Mouse (Mus musculus) frontal cortex, postnatal 36 days (tissue): ENCODE results near the gene Cldn9.
A peak's percentile ranks its signal among the peaks of the same experiment; 100 is the strongest.

Experiments used
- DNase-seq, 2 experiments: peaks; one replicate each; pipeline ENCODE4 v3.0.0; 2022; ENCODE audit warnings: low spot score in 2 of 2

Gene Cldn9

DNA sequence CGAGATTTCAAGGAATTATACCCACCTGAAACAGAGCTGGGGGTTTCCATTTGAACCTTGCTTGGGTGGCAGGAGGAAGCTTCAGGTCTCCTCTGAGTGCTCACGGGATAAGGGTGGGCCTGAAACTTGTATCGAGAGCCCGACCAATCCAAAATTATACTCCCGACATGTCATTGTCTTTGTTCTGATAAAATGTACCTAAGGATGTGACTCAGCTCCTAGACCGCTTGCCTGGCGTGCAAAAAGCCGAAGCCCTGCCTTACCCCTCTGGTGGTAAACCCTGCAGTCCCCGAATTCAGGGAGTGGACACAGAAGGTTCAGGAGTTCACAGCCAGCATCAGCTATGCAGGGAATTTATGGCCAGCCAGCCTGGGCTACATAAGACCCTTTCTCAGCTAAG is 3.5 kb downstream of the Cldn9 start:
- no peak for DNase-seq

DNA sequence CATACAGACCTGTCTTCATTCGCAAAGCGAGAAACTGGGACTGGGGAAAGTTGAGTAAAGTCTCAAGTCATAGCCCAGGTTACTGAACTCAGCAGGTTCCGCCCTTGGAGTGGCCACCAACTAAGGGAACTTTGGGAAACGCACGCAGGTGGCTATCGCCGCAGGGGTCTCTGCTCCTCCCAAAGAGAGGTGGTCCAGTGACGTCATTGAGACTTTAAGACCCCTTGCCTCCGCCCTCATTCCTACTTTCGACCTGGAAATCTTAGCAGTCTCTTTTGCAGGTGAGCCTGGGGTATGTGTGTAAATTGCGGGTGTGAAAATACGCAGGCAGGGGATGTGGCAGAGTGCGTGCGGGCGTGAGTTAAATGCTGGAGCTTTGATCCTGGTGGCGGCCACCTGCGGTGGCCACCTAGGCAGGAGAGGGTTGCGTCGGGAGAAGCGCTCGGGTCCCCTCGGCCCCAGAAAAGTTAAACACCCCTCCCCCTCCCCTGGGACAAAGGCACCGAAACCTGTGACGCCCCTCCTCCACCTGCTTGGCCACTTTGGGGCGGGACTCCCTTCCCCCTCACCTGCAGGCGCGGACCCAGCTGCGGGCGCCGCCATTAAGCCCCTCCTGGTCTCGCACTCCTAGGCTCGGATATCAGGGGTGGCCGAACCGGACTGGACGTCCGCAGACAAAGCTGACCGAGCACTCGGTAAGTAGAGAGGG is 4.5 kb downstream of the Cldn9 start, which contains the start of gene Cldn6:
Gene Cldn6 (plus strand): TSS at position 123 of the 709 bp plus-strand sequence.
- DNase-seq, result no peak

DNA sequence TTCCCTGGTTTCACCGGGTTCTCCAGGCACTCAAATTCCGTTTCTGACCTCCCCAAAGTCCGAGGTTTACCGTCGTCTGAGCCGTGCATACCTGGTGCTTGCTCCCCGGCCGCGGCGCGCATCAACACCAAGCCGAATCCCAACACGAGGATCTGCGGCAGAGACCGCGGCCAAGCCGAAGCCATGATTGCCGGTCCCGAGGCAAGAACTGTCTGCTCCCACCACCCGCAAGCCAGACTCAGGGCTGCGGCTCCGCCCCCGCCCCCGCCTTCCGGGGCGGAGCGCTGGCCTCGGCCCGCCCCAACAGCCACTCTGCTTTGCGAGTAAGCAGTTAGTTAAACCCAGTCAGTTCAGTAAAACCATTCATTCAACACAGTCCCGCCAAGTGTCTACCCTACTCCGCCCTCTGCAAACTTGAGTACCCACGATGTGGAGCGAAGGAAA is 6.6 kb downstream of the Cldn9 start, which contains the start of gene Tnfrsf12a:
Gene Tnfrsf12a (minus strand): TSS at position 233 of the 444 bp plus-strand sequence.
- DNase-seq, result peak; percentile 70 to 71

DNA sequence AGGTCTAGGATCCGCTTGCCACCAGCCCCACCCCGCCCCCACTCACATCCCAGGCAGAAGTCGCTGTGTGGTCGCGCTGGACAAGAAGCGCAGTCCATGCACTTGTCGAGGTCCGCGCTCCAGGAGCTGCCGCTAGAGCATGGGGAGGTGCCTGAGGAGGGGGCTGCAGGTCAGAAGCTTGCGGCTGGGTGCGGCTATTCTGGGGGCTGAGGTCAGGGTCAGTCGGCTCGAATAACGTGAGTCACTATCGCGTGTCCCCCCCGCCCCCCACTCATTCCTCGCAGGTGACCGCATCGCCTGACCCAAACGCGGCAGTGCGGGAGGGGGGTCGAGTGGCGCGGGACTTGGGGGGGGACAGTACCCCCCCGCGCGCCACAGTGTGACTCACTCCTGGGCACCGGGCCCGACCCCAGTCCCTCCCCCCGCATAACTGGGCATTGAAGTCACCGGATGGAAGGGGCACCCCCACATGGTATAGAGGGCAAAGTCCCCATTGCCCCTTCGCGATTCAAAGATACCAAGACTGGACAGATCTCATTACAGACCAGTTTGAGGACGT is 7.3 kb downstream of the Cldn9 start:
- DNase-seq, result no peak

DNA sequence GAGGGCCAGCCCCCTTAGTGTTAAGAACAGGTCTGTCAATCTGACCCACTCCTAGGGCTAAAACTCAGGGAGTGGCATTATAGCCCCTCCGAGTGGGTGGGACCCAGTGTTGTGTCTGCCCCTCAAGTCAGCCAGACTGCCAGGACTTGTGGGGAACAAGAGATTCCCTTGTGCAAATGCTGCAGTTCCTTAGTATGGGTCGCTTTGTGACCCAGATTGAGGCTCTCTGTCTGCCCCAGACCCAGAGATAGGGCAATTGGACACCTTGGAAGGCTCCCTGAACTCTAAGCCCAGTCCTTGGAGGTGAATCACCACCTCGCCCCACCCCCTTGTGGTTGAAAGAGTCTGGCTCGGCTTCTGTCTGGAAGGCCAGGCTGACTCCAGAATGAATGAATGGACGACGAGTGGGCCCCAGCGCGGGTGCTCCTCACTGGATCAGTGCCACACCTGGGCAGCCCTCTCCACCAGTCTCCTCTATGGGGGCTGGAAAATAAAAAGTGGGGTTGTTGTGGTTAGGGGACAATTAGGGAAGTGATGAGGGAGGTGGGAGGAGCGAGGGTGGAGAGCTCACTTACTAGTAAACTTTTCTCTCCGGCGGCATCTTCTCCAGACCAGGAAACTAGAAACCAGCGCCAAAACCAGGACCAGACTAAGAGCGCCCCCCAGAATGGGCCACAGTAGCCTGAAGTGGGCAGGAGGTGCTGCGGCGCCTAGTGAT is 8.1 kb downstream of the Cldn9 start:
- DNase-seq, result peak; percentile 21 to 26

DNA sequence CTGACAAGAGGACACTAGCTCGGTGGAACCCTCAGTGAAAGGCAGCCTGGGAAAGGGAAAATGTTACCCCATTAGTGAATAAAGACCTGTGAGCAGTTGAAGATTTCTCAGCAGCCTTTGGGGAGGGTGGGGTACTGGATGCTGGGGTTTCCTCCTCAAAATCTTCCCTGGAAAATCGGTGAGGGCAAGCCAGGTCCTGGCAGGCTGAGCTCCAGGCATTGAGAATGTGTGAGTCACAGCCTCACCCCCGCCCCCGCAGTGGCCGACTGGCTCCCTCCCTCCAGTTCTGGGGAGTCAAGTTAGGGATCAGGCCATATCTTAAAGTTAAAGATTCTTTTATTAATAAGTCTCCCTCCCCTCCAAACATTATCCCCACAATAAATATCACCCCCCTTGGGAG is 8.7 kb downstream of the Cldn9 start:
- peak; percentile 26 to 28 for DNase-seq

DNA sequence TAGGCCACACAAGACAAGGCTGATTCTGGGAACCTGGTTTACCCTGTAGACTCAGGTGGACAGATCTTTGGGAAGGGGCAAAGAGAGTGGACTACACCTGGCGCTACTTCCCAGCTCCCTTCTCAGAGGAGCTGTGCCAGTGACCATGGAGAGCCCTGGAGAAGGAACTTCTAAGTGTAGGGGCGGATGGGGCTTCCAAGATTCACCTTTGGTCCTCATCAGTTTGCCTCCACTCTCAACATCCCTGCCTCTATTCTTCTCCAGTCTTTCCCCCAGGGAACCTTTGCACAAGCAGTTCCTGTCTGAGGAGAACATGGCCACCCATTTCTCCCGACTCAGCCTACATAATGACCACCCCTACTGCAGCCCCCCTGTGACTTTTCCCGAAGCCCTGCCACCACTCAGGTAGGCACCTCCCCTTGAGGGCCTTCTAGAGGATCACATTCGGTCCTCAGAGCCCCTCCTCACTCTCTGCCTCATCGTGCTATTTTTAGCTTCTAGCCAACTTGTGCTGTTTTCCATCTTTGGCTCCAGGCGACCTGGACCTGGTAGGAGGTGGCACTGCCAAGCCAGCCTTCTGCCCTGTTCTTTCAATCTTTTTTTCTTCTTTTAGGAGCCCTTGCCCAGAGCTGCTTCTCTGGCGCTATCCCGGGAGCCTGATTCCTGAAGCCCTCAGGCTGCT is 9.4 kb downstream of the Cldn9 start:
- DNase-seq, result peak in 1 of 2 experiments; percentile 22

DNA sequence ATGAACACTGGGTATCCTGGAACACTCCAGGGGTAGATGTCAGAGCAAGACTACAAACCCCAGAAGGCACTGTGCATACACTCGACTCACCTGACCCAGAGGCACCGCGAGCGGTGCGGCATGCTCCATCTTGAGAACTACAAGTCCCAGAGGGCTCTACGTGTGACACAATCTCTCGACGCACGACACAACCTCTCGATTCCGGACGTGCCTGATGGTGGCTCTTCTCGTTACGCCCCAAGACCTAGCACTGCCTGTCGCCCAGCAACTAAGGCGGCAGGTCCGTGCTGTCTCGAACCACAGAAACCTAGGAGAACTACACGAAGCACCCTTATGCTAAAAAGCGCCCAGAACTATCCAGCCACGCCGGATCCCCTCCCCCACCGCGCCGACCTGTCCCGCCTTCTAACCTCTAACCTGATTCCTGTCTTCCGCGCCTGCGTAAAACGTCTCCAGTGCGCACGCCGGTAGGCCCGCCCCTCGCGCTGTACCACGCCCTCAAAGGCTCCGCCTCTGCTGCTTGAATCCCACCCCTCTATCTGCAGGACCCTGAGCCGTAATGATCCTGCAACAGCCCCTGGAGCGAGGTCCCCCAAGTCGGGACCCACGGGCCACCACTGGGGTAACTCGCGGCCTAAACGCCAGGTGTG is 10.3 kb downstream of the Cldn9 start, which contains the start of the genes Hcfc1r1 and Thoc6:
Gene Hcfc1r1 (plus strand): TSS at position 173 of the 650 bp plus-strand sequence.
Gene Thoc6 (minus strand): TSS at position 459 of the 650 bp plus-strand sequence.
- DNase-seq, result peak; percentile 96 to 97

DNA sequence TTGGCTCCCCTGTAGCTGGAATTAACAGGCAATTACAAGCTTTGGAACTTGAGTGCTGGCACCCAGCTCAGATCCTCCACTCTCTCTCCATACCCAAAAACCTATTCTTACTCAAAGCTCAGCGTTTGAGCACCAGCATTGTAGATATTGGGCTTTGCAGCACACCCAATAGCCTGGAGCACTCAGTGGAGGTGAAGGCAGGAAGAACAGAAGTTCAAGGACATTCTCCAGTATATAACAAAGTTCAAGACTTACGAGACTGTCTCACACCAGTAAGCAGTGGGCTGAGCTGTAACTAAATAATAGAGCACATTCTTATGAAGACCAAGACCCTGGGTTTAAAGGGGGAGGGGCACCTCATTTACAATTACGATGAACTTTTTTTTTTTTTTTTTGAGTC is 11.1 kb downstream of the Cldn9 start:
- no peak for DNase-seq

DNA sequence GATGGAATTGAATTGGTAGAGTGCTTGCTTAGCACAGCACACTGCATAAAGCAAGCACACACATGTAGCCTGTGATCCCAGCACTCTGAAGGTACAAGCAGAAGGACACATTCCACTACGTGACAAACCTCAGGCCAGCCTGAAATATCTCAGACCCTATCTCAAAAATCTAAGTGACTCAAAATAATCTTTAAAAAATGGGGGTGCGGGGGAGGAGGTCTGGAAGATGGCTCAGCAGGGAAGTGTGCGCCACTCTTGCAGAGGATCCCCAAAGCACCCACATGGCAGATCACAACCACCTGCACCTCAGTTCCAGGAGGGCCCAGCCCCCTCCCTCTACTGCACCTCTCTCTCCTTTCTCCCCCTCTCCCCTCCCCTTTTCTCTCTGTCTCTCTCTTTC is 12.3 kb downstream of the Cldn9 start:
- no peak for DNase-seq

DNA sequence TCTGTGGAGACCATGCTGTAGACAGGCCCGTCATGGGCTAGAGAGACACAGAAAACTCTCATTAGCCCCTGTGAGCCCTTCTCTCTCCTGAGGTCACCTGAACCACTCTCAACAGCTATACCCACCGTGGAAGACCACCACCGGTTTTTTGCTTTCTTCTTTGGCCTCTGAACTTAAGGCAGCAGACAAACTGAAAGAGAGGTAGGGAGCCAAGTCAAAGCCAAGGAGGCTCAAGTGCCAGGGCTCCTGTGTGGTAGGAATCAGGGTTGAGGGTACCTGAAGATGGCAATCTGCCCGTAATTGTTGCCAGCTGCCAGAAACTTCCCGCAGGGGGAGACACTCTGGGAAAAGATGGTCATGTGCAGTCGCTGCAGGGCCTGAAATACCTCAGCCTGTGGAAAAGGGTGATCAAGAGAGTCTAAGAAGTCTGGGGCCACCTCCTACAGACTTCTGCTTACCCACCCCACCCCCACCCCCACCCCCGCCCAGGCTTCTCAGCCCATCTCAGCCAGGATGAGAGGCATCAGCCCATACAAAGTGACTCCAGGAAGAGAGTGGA is 13.2 kb downstream of the Cldn9 start:
- no peak for DNase-seq

DNA sequence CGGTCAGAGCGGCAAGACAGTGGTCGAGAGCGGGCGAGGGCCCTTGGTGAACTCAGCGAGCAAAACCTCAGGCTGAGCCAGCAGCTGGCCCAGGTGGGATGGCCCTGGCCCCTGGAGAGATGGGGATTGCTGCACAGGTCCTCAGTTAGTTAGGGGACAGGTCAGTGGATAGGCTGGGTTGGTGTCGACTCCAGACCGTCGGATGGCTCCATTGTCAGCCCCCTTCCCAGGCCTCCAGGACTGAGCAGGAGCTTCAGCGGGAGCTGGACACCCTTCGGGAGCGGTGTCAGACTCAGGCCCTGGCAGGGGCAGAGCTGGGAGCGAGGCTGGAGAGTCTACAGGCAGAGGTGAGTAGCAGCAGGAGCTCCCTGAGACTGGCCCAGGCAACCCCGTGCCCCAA is 18.3 kb downstream of the Cldn9 start:
- no peak for DNase-seq

DNA sequence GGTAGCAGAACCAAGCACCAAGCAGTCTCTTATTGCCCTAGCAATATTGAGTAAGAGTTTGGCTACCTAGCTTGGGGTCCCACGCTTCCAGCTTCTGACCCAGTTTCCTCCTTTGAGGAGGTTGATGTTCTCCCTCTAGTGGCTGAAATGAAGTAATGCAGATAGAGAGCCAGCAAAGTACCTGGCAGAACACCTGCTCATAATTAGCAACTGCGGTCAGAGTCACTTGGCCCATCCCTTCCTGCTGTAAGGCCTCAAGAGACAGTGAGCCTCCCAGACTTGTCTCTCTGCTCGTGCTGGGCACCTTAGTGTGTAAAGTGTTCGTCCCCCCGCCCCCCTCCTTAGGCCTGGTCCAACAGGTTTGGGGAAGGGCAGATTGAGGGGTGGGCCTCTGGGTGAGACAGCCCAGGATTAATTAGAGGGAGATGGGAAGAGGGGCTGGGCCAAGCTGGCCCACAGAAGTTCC is 19.2 kb downstream of the Cldn9 start:
- no peak for DNase-seq

DNA sequence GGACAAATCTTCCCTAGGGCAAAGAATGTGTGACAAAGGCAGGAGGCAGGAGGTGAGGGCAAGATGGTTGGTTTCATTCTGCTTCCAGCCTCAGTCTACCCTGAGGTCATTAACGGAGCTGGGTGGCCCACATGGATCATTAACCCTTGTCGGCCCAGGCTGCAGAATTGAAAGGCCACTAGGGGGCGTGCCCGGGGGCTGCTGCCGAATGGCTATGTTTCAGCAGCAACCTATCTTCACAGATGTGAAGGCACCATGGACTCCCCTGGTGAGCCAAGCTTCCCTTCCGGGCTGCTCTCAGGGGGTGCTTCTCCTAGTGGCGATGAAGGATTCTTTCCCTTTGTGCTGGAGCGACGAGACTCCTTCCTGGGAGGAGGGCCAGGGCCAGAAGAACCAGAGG is 22.3 kb downstream of the Cldn9 start:
- DNase-seq, result no peak

DNA sequence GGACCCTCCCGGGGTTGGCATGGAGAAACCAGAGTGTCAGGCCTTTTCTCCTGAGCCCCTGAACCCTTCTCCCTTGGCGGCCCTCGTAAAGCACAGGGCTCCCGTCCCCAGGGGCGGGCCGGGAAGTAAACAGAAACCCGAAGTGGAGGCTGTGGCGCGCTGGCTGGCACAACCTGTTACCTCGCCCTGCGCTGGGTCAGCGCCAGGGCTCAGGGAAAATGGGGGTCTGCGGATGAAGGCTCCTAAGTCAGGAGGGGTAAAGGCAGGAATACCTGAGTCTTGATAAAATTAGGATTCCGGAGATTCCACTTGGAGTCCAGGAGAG is 23.0 kb downstream of the Cldn9 start:
- DNase-seq, result no peak

DNA sequence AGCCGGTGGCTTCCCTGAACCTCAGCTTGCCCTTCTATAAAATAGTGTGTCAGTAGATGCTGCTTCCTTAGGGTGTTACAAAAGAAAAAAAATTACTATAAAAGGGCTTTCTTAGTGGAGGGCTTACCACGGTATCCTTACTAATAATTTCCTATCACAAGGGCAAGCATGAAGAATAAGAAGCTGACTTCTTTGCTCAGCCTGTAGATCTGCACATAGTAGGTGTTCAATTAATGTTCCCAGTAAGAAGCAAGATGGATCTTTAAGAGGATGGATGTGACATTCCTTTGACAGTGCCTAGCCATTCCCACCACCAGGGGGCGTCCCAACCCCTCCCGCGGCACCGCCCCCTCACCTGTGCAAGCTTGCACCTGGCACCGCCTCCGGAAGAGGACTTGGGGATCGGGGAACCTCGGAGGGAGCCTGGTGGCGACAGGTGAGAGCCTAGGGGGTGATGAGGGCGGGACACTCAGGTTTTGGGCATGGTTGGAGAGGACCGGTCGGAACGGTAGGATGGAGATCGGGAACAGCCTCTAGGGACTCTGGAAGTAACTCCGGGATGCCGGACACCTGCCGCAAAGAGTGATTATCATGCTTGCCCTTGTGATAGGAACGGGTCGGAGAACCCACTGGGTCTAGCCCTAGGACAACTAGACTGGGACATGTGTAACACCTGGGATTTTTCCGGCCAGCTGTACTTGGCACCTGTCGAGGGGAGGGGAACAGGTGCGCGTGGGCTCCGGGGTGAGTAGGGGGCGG is 23.5 kb downstream of the Cldn9 start, which contains the start of gene Bicdl2:
Gene Bicdl2 (plus strand): TSS at position 390 of the 759 bp plus-strand sequence.
- DNase-seq, result no peak

DNA sequence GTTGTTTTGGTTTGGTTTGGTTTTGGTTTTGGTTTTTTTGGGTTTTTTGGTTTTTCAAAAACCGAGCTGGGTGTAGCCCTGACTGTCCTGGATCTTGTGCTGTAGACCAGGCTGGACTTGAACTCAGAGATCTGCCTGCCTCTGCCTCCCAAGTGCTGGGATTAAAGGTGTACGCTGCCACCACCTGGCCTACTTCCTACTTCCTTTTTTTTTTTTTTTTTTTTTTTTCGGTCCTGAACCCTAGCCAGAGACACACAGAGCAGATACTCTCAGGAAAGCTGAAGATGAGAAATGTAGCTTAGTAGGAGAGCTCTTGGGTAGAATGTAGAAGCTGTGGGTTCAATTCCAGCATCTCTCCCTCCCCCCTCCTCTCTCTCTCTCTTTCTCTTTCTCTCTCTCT is 25.4 kb downstream of the Cldn9 start:
- no peak for DNase-seq

DNA sequence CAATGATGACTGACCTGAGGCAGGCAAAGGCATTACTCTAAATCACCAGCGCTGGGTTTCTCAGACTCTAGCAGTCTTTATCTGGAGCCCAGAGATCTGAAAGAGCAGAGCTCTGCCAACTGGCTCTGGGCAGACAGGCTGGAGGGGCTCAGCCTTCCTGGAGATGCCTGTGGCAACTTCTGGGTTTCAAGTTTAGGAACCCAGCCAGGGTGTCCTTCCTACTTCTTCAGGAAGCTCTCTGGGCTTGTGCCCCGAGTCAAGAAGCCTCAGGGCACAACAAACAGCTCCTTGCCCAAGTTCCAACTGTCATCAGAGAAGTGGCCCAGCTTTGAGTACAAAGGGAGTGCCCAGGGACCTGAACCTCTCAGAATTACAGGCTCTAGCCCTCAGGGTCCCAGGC is 29.4 kb downstream of the Cldn9 start:
- DNase-seq, result no peak

DNA sequence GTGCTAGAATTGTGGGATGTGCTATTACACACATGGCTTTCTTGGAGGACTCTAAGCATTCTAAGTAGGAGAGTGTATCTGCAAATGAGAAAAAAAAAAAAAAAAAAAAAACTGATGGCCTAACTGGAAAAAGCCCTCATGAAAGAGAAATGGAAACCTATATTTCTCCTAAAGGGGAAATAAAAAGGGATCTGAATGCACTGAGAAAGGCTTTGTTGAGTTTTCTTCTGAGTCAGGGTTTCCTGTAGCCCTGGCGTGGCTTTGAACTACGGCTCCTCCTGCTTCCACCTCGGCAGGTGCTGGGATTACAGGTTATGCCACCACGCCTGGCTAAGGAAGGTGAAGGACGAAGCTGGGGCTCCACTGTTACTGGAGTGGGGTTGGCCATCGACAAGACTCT is 29.8 kb downstream of the Cldn9 start:
- DNase-seq, result no peak

DNA sequence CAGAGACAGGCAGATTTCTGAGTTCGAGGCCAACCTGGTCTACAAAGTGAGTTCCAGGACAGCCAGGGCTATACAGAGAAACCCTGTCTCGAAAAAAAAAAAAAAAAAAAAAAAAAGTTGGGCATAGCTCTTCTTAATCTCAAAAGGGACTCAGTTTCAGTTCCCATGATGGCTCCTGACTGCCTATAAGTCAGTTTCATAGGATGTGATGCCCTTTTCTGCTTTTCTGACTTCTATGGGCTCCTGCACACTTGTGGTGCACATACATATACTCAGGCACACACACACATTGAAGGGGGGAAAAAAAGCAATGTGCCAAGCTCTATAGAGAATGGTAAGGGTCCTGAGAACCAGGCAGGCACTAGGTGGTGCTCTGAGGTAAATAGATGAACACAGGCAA is 30.5 kb downstream of the Cldn9 start:
- DNase-seq, result no peak
